Mouse (Mus musculus): ENCODE measurements around the gene Mecom. TPM values are rescaled to one million over a fixed set of nuclear protein-coding genes. Genes with fewer than 3 reads are reported as not detected.

Gene Mecom
- polyA plus RNA-seq, 1 experiment from 2014 or later, result 26.9 TPM

DNA sequence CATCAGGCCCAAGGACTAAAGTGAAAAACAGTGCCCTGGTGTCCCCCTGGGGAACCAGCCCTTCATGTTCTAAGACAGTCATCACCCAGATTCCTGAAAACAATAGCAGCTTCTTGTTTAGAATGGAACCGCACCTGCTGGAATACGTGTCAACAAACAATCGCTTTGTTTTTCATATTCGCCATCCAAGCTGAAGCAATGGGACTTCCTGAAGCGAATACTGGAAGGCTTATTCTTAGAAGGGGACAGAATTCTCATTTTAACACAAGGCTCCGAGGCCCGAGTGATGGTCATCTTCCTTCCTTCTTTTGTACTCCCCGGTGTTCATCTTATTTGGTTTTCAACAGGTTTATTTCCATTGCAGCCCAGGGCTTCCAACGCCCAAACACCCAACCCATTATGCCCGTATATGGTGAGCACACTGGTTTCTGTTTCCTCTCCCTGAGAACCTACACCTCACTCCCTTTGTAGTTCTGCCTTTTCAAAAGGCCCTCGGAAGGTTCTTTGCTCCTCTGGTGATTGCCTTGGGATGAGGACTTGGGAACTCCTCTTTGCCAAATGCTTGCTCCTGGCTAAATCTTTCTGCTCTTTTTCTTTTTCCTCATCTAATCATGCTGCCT is 81.7 kb downstream of the Mecom start:
- H3K27me3 ChIP-seq (ENCODE audit: poor library complexity, severe bottlenecking), result no peaks in the 10 kb centered on the region
- WGBS, result 65% methylated on average over 11 of the region's 11 CpGs
- H3K27ac ChIP-seq, result no peak overlapping the region
- no peaks in the 10 kb centered on the region for H3K9me3 ChIP-seq
- H3K36me3 ChIP-seq (replicated peaks), result no peaks in the 10 kb centered on the region
- no peak for DNase-seq (ENCODE audit: extremely low spot score, low spot score)
- peaks cover 12% of the 10 kb centered on the region for H3K4me1 ChIP-seq
- H3K4me3 ChIP-seq, result no peak overlapping the region

DNA sequence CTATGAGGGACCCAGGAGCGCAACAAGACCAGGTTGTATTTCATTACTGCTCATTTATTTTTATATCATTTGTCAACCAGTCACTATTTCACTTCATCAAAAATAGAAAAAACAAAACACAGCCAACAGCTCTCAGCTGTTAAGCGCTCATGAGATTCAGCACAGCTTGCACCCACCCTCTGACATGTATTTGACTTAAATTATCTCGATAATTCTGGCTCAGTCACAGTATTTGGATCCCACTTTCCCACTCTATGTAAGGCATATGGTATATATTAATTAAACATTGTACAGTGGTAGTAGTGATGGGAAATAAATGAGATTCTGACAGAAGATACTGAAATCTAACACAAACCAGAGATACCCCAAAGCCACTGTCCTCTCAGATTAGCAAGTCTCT is 83.3 kb downstream of the Mecom start:
- H3K4me3 ChIP-seq, result no peak overlapping the region
- H3K27me3 ChIP-seq (ENCODE audit: poor library complexity, severe bottlenecking), result no peaks in the 10 kb centered on the region
- H3K9me3 ChIP-seq, result no peaks in the 10 kb centered on the region
- peaks cover 9% of the 10 kb centered on the region for H3K4me1 ChIP-seq
- no peak for DNase-seq (ENCODE audit: extremely low spot score, low spot score)
- 98% methylated on average over 3 of the region's 3 CpGs for WGBS
- no peaks in the 10 kb centered on the region for H3K36me3 ChIP-seq (replicated peaks)
- no peak overlapping the region for H3K27ac ChIP-seq

DNA sequence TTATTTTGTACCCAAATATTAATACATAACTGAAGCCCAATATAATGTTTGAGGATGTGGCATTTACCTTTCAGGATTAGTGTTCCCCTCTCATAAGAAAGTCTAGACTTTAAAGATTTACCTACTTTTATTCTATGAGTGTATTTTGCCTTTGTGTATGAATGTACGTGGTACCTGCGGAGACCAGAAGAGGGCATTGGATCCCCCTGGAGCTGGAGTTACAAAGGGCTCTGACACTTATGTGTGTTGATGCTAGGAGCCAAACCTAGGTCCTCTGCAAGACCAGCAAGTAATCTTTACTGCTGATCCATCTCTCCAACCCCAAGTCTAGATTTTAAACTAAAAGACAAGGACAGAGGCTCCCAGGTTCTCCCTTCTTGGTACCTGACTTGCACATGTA is 86.0 kb downstream of the Mecom start:
- H3K9me3 ChIP-seq, result no peaks in the 10 kb centered on the region
- no peak for DNase-seq (ENCODE audit: extremely low spot score, low spot score)
- H3K27ac ChIP-seq, result no peak overlapping the region
- no peaks in the 10 kb centered on the region for H3K36me3 ChIP-seq (replicated peaks)
- WGBS, result 92% methylated on average over 2 of the region's 2 CpGs
- no peaks in the 10 kb centered on the region for H3K27me3 ChIP-seq (ENCODE audit: poor library complexity, severe bottlenecking)
- peaks cover 19% of the 10 kb centered on the region for H3K4me1 ChIP-seq
- H3K4me3 ChIP-seq, result no peak overlapping the region

- DNase-seq (ENCODE audit: extremely low spot score, low spot score), result no peak
- 87% methylated on average over 9 of the region's 9 CpGs for WGBS
- H3K27ac ChIP-seq, result no peak overlapping the region
These were observed 86.8 kb downstream of the Mecom start for GRCm38 (mm10) chr3:30460890-30461578.

DNA sequence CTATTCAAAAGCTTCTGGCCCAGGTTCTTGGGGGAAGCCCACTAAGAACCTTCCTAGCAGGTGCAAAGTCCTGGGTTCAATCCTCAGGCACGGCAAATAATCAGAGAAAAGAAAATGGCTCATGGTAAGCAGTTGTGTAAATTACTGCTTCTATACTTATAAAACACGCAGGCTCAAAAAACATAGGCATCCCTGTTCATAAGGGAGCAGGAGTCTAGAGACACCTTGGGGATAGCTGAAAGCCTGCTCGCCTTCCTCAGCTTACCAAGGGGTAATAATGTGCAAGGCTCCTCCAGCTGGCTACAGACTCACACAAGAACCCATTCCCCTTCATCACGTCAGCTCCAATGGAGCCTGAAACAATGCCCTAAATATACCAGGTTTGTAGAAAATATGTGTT is 88.2 kb downstream of the Mecom start:
- no peak for DNase-seq (ENCODE audit: extremely low spot score, low spot score)
- Histone ChIP-seq H3K27me3 (ENCODE audit: poor library complexity, severe bottlenecking) (no peaks in the 10 kb centered on the region), H3K27ac (no peak overlapping the region), H3K36me3 (replicated peaks) (no peaks in the 10 kb centered on the region), H3K9me3 (no peaks in the 10 kb centered on the region), H3K4me3 (no peak overlapping the region), H3K4me1 (peaks cover 17% of the 10 kb centered on the region)
- WGBS, result 87% methylated on average over 4 of the region's 4 CpGs

More at GRCm38 (mm10) chr3:30460890-30461578, 86.8 kb downstream of the Mecom start:
- Histone ChIP-seq H3K36me3 (replicated peaks) (no peaks in the 10 kb centered on the region), H3K27me3 (ENCODE audit: poor library complexity, severe bottlenecking) (no peaks in the 10 kb centered on the region), H3K4me3 (no peak overlapping the region), H3K9me3 (no peaks in the 10 kb centered on the region), H3K4me1 (peaks cover 19% of the 10 kb centered on the region)

GRCm38 (mm10) chr3:30457975-30458678 is 89.7 kb downstream of the Mecom start:
- H3K27me3 ChIP-seq (ENCODE audit: poor library complexity, severe bottlenecking), result no peaks in the 10 kb centered on the region
- H3K9me3 ChIP-seq, result no peaks in the 10 kb centered on the region
- peaks cover 32% of the 10 kb centered on the region for H3K4me1 ChIP-seq
- H3K4me3 ChIP-seq, result no peak overlapping the region
- WGBS, result 64% methylated on average over 9 of the region's 9 CpGs
- H3K36me3 ChIP-seq (replicated peaks), result no peaks in the 10 kb centered on the region
- no peak for DNase-seq (ENCODE audit: extremely low spot score, low spot score)
- no peak overlapping the region for H3K27ac ChIP-seq

DNA sequence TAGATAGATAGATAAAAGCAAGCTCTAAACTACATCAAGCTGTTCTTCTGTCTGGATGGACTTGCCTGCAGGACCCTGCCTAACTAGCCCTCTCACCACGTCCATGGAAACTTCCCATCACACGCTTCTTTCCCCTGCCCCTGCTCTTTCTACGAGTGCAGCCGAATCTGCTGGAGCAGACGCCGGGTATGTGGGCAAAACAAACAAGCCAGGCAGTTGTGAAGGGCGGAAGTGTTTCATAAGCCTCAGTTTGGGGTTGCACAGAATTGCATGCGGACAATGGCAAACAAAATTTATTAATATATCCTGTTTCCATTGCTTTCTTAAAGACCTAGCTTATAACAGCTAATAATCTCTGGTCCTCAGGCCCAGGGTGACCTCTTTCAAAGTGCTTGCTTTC is 91.9 kb downstream of the Mecom start:
- no peaks in the 10 kb centered on the region for H3K9me3 ChIP-seq
- no peak overlapping the region for H3K4me3 ChIP-seq
- no peak for DNase-seq (ENCODE audit: extremely low spot score, low spot score)
- H3K27ac ChIP-seq, result no peak overlapping the region
- H3K27me3 ChIP-seq (ENCODE audit: poor library complexity, severe bottlenecking), result no peaks in the 10 kb centered on the region
- H3K36me3 ChIP-seq (replicated peaks), result no peaks in the 10 kb centered on the region
- H3K4me1 ChIP-seq, result peaks cover 33% of the 10 kb centered on the region
- WGBS, result 87% methylated on average over 8 of the region's 8 CpGs

DNA sequence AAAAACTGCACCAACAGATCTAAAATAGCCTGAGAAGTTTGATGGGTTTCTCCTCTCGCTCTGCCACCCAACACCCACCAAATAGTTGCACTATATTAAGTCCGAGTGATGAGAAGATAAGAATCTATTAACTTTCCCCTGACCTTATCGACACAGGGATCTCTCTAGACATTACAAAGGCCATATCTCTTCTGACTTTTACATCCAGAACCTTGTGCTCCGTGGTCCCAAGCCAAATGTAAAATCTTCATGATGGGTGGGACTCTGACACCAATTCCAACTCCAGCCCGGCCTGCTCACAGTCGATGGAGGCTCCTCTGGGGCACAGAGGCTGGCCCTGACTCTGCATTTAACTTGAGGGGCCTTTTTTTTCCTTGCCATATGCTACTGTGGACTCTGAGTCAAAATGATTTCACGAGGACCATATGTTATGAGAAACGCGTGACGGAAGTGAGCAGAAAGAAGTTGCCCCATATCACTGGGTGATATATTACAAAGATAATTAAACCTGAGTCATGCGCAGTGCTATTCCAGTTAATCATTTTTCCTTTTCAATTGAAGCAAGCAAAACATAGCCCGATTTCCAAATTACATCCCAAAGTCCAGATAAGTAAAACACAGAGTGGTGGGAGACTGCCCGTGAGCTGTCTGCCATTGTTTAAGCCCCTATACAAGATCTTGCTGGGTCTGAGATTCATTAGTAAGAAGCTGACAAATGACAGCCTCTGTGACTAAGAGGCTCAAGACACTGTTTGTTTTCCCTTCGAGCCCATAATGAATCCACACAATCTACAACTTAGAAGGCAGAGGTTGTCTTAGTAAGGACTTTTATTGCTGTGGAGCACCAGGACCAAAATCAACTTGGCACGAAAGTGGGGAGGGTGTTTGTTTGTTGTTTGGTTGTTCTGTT is 94.0 kb downstream of the Mecom start:
- WGBS, result 68% methylated on average over 15 of the region's 15 CpGs
- Histone ChIP-seq H3K4me1 (peaks cover 31% of the 10 kb centered on the region), H3K27ac (no peak overlapping the region), H3K9me3 (no peaks in the 10 kb centered on the region), H3K27me3 (ENCODE audit: poor library complexity, severe bottlenecking) (no peaks in the 10 kb centered on the region), H3K4me3 (no peak overlapping the region), H3K36me3 (replicated peaks) (no peaks in the 10 kb centered on the region)
- DNase-seq (ENCODE audit: extremely low spot score, low spot score), result no peak

DNA sequence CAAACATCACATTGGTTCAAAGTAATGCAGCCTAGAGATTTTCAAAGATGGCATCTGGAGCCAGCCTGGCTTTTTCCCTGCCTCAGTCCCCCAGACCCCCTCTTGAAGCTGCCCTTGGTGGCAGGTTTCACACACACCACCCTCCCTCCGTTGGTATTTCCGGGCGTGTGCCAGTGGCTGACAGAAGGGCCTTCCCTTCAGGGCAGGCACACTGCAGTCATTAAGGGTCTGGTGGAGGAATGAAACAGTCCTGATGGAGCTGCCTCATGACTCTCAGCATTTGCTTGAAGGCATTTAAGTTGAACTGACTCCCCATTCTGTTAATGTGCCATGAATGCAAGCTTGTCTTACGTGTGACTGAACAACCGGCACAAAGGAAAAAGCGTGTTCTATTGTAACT is 94.8 kb downstream of the Mecom start:
- H3K9me3 ChIP-seq, result no peaks in the 10 kb centered on the region
- H3K27me3 ChIP-seq (ENCODE audit: poor library complexity, severe bottlenecking), result no peaks in the 10 kb centered on the region
- H3K36me3 ChIP-seq (replicated peaks), result no peaks in the 10 kb centered on the region
- no peak for DNase-seq (ENCODE audit: extremely low spot score, low spot score)
- no peak overlapping the region for H3K4me3 ChIP-seq
- 67% methylated on average over 6 of the region's 6 CpGs for WGBS
- H3K4me1 ChIP-seq, result peaks cover 24% of the 10 kb centered on the region
- no peak overlapping the region for H3K27ac ChIP-seq

DNA sequence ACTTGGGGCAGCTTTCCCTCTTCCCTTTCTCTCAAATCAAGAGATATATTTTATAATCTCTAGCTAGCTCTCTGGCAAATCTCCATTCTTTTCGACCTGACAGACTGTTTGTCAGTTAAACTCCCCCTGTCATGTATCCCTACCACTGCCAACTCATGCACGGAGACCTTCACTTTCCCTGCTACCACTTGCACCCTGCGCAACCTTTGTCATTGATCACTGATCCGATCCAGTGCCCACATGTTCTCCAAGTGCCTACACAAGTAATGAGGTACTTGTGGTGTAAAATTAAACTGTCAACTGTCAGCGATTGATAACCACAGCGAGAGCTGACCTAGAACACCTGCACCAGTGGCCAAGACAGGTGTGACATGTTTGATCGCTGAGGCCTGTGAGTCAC is 95.3 kb downstream of the Mecom start:
- Histone ChIP-seq H3K27me3 (ENCODE audit: poor library complexity, severe bottlenecking) (no peaks in the 10 kb centered on the region), H3K27ac (no peak overlapping the region), H3K4me3 (no peak overlapping the region), H3K9me3 (no peaks in the 10 kb centered on the region), H3K4me1 (peaks cover 22% of the 10 kb centered on the region), H3K36me3 (replicated peaks) (no peaks in the 10 kb centered on the region)
- WGBS, result 86% methylated on average over 7 of the region's 7 CpGs
- no peak for DNase-seq (ENCODE audit: extremely low spot score, low spot score)

DNA sequence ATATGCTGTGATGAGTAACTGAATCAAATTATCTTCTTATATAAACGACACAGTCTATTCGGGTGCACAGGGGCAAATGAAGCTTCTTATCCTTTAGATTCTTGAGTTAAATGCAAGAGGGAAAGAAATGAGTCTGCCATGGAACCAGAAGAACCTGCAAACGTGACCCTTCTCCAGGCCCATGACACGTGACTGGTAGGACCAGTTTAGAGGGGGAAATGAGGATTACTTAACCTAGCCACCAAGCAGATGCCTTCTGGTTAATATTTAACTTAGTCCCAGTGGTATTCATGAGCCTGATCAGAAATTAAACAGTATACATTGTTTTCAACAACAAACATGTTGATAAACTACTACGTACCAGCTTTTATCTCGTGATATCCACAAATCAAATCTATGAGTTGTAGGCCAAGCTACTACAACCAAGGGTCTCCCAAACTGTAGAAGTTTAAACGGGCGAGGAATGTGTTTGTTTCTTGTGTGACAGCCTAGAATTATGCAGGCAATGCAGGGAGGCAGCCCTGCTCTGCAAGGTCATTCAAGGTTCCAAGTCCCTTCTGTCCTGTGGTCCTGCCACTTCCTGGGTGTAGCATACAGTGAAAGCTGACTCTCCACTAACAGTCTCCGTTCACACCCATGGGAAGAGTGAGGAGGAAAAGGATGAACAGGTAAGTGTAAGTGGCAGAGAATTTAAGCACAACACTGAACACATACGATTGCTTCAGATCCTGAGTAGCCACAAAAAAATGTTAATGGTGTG is 97.4 kb downstream of the Mecom start:
- H3K4me3 ChIP-seq, result no peak overlapping the region
- DNase-seq (ENCODE audit: extremely low spot score, low spot score), result no peak

DNA sequence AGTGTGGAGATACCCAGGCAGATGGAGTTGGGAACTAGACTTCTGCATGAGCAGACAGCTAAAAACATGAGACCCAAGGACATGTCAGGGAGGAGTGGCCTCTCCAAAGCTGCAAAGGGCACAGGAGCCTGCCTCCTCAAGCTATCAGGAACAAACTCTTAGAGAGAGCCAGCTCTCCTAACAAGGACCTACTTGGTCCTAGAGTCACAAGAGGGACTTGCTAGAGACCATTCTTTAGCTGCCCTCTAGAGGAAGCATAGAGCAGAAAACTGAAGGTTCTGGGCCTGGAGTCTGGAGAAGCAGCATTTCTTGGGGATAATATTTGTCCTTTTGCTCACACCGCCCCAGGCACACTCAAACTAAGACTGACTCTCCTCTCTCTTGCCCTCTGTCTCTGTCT is 99.2 kb downstream of the Mecom start:
- H3K36me3 ChIP-seq (replicated peaks), result no peaks in the 10 kb centered on the region
- no peaks in the 10 kb centered on the region for H3K27me3 ChIP-seq (ENCODE audit: poor library complexity, severe bottlenecking)
- H3K9me3 ChIP-seq, result no peaks in the 10 kb centered on the region; the same call in 1 of the 2 replicates
- no peak overlapping the region for H3K27ac ChIP-seq
- WGBS, result 89% methylated on average over 1 of the region's 1 CpGs
- peaks cover 11% of the 10 kb centered on the region for H3K4me1 ChIP-seq
- no peak overlapping the region for H3K4me3 ChIP-seq
- no peak for DNase-seq (ENCODE audit: extremely low spot score, low spot score)

More for the DNA sequence above, 97.4 kb downstream of the Mecom start:
- Histone ChIP-seq H3K27me3 (ENCODE audit: poor library complexity, severe bottlenecking) (no peaks in the 10 kb centered on the region), H3K36me3 (replicated peaks) (no peaks in the 10 kb centered on the region), H3K9me3 (no peaks in the 10 kb centered on the region), H3K27ac (no peak overlapping the region), H3K4me1 (peaks cover 22% of the 10 kb centered on the region)
- WGBS, result 87% methylated on average over 10 of the region's 10 CpGs
